Mouse (Mus musculus): ENCODE measurements around the gene Gm17416.

Gm17416 gene

DNA sequence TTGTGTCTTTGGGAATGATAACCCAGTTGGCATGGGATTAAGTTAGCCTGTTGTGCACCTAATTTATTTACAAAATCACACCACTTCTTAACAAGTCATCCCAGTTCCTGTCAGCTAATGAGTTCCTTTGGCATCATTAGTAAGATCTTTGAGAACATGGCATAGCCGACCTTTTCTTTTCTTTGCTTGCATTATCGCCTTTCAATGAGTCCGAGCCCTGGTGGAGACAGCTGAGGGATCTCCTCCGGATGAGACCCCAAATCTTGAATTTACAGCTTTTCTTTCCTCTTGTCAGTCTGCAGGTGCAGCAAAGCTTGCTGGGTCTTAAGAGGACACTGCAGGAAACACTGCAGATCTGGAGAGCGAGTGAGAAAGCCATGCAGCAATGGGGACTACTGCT is at the start of gene Gm17416:
Gene Gm17416 (plus strand): TSS at position 301 of the 400 bp plus-strand sequence.
- DNase-seq = no peak

DNA sequence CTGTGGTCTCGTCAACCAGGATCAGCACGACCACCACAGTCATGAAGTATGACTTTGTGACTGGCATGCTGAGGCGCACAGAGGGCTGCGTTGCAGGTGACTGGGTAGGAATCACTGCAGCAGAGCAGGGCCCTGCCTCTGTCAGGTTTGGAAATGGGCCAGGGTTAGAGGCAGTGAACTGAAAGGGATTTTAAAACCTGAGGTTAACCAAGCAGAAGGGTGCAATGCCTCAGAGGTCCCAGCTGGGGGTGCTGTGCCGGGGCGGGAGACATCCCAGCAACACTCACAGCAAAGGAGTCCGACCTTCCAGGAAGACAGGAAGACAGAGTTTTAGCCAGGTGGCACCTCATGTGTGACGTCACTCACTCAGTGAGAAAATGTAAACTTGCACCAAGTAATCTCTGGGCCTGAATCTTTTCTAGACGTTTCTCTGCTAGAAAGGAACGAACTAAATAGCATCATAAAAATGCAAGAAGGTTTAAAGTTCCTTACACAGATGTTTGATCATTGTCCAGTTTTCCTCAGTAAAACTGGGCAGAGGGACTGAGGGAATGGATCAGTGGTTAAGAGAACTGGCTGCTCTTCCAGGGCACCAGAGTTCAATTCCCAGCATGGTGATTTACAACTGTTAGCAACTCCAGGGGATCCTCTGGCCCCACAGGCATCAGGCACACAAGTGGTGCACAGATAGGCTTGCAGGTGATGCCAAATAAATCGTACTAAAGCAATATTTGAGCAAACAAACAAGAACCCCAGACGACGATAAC is 29.0 kb upstream of the Gm17416 start, which contains the start of gene Defb29:
Gene Defb29 (minus strand): TSS at position 155 of the 767 bp plus-strand sequence.
- peak; percentile 79 for DNase-seq

DNA sequence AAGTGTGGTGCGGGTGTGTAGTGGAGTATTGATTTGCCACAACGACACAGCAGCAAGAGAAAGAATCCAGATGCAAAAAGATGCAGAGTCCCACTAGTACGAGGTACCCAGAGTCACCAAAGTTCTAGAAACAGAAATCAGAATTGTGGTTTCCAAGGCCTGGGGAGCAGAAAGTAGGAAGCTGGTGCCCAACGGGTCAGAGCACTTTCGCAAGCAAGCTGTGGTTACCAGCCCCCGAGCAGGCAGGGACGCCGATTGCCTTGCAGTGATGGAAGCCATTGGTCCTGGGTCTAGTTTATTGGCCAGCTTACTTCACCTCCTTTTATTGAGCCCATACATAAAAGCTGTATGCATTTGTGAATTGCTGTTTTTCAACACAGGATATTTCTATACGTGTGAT is 27.2 kb upstream of the Gm17416 start:
- no peak for DNase-seq

DNA sequence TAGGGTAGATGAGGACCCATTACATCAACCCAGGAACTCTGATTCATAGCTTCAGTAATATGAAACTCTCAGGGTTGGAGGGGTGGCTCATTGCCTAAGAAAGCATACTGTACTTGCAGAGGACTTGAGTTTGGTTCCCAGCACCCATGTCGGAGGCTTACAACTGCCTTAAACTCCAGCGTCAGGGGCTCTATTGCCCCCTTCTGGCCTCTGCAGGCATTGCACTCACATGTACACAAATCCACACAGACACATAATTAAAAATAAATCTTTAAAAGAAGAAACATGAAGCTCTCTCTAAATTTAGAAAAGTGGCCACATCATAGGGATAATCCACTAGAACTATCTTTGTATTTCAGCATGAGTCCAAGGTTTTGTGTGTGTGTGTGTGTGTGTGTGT is 26.2 kb upstream of the Gm17416 start:
- no peak for DNase-seq

DNA sequence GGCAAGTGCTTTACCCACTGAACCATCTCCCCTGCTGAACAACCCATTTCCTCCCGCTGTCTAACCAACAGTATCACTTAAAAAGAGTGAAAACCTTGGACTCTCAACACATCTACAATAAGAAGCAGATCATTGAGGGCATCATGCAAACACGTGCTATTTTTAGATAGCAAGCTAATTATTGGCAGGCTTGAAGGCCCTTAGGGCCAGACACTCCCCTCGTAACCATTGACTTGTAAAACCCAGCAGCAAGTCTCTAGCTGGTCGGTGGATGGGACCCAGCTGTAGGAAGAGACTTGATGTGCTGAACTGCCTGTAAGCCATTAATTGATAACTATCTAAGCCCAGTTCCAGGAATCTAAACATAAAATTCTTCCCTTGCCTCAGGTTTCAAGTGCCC is 25.7 kb upstream of the Gm17416 start:
- peak; percentile 80 for DNase-seq

DNA sequence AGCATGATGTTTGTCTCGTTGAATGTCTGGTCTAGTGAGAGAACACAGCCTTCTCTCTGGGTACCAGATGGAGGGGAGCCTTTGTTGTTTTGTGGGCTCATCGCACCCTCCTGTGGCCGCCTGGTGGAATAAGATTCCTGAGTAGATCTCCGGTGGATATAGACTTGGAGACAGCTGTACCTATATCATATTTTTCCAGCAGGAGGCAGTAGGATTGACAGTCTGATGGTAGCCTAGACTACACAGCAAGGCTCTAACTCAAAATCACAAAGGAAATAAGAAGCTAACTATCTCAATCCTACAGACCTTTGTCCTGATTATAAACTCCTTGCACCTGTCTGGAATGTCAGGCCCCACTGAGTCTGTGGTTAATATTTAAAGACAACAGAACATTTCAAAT is 24.4 kb upstream of the Gm17416 start:
- peak; percentile 66 for DNase-seq

DNA sequence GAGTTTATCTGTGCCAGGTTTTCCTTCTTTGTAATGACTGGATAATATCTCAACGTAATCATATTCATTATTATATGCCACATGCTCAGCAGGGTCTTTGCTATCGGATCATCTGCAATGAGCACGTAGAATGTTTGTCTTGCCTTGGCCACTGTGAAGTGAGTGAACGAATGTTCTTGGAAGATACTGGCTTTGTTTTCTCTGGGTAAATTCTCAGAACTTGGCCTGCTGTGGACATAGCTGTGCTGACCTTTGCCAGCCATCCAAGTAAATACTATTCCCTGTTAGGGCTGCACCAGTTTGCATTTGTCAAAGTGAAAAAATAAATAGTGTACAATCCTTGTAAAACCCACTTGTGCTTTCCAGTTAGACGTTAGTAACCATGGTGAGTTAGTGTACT is 21.0 kb upstream of the Gm17416 start:
- DNase-seq = no peak

DNA sequence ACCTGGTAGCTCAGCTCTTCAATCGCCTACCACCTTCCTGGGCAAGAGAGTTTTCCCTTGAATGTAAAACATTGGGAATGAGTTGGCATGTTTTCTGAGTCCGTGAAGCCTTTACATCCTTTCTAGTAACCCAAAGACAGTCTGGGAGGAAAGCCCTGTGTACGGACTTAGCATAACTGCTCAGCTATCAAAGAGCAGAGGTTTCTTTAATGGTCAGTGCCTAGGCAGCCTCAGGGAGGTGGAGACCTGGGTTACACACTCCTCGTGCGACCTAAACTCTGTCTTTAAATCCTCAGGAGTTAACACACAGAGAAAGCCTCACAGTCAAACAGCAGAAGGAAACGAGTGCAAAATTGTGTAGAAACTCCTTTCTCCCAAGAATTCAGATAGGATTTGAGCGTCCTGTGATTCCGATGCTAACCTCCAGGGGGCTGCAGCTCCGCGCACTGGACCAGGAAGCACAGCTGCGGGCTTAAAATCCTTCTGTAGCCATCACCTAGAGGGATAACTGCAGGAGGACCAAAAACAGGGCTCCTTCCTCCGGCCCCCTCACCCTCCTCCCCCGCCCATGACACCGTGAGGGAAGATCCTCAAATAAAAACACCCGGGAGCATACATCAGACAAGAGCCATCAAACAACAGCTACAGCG is 15.2 kb upstream of the Gm17416 start:
- peak; percentile 36 for DNase-seq

DNA sequence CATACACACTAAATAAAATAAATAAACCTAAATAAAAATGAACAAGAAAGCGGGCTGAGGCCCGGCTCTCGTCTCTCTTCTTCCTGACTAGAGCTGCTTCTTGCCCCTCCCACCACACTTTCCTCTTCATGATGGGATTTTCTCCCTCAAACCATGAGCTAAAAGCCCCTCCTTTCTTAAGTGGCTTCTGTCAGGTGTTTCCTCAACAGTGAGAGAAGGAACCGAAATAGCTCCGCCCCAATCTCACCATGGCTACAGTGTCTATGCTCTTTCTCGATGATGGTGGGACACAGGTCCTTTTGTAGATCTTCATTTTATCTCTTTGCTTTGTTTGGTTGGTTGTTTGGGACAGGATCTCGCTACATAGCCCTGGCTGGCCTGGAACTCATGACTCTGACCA is 12.5 kb upstream of the Gm17416 start:
- no peak for DNase-seq

DNA sequence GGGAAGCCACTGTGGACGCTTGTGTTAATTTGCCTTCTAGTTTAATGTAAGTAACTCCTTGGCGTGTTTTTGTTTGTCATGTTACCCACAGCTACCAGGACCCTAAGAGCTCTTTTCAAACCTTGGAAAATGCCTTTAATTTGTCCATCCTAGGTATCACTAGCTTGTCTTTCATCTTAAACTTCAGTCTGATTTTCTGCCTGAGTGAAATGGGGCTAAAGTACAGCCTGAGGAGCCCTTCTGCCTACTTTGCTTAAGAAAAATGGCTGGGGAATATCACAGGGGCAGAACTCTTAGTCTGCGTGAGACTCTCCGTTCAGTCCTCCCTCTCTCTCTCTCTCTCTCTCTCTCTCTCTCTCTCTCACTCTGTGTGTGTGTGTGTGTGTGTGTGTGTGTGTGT is 743 bp downstream of the Gm17416 start:
- no peak for DNase-seq

DNA sequence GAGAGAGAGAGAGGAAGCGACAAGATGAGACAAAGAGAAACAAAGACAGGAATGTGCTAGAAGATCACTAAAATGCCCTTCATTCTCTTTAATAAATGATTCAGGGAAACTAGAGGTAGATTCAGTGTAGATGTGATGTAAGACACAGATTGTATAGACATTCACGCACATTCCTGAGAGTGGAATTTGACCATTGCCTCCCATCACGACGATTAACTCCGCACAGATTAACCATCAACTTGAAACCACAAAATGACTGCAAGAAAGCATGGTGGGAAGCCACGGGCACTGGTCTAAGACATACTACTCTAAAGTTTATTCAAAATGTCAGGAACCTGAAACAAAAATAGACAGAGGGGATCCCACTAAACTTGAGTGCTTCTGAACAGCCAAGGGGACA is 1.2 kb downstream of the Gm17416 start:
- DNase-seq = peak; percentile 52

DNA sequence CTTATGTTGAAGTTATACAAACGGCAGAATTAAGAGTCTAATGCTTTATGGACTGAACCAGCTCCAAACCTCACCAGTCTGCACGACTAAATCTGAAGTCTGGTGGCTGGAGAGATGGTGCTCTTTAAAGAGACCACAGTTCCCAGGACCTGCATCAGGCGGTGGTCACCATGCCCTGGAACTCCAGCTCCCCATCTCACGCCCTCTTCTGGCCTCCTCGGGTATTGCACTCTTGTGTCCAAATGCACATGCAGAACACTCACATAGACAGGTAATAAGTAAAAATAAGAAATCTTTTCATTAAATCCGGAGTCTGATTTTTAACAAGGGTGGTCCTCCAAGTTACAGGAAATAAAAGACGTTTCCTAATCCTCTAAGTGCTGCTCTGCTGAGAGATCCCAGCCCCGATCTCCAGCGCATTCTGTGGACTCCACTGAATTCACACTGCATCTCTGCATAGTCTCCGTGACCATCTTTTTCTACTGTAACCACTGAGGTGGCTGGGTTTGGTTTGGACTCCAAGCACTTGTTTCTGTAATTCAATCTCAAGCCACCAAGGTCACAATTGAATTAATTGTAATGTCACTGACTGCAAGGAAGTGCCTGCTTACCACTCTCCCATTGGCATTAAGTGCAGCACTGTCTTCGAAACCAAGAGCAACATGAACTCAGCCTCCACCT is 3.1 kb downstream of the Gm17416 start, which contains the start of gene Defb21:
Gene Defb21 (plus strand): TSS at position 631 of the 681 bp plus-strand sequence.
- DNase-seq = no peak

DNA sequence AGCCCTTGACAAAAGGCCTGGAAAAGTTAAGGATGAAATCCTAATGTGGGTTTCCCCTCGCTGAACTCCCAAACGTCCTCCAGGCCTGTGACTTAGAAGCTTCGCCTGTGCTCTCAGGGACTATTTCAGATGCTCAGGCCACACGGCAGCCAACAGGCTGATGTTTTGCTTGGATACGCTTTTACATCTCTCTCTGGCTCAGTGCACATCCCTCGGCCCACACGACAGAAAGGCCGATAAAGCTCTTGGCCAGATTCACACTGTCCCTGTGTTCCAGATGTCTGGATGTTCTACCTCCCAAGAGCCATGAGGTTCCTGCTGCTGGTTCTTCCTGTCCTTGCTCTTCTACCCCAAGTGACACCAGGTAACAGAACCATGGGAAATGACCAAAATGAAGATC is 4.3 kb downstream of the Gm17416 start:
- DNase-seq = no peak

DNA sequence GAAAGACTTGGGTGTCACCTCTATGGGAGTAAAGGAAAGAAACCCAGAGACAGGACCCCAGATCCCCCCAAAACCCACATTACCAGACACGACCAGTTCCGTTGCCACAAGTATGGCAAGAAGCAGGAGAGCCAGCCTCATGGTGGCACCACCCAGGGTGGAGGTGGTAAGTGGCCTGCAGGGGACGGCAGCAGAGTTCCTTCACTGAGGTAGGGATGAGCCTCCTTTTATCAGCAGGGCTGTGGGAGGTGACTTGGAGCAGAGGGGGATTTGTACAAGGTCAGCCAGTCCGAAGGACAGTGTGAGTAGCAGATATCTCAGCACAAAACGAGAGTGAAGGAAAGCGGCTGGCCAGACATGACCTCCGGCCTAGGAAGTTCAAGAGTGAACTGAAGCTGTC is 11.0 kb downstream of the Gm17416 start, which contains the start of gene Defb19:
Gene Defb19 (minus strand): TSS at position 206 of the 400 bp plus-strand sequence.
- DNase-seq = no peak

DNA sequence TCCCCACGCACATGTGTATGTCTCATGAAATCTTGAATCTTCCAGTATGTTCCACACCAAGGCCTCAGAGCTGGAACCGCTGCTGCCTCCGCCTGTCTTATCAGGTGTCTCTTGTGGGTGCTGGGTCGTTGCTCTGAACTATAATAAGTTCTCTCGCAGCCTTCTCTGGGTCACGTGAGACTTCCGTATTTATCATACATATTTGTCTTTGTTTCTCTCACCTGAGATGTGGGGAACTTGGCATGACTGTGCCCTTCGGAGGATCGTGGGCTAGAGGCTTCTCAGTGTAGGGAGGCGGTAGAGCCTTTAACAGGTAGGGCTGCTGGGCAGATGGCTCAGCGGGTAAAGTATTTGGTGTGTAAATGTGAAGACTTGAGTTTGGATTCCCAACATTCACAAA is 11.5 kb downstream of the Gm17416 start:
- DNase-seq = no peak

DNA sequence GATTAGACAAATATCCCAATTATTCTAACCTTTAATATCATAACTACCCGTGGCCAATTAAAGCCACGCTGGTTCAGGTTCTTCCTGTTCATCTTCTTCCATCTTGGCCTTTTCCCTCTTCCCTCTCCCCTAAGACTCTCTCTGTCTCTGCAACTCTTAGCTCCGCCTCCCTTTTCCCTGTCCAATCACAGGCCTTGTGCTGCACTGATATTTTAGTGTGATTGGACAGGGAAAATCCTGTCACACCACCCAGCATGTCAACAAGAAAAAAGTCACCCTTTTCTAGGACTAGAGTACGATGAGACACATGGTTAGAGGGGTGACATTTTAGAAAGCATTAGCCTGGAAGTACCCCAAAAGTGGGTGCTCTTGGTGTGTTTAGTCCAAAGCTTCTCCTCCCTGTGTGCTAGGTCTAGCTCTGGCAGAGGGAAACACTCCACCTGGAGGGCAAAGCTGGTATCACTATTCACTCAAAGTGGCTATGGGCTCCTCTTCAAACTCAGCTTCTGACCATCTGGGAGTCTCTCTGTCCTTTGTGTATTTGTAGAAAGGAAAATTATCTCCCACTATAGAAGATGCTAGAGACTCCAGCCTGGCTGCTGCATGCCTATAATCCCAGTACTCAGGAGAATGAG is 17.9 kb downstream of the Gm17416 start:
- DNase-seq = no peak

DNA sequence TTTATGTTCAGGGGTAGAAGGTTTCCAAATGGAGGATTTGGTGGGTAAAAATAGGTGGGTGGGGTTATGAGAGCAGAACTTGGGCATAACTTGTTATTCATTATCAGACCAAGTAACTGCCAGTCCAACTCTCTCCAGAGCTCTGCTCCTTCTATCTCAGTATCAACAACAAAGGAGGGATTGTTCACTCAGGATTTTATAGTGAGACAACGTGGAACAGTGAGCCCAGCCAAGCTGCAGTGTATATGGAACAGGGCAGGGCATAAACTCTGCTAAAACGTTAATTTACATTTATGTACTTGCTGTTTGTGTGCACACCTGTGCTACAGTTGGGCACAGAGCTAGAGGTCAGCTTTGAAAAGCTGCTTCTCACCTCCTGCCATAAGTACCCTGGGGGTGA is 19.3 kb downstream of the Gm17416 start:
- no peak for DNase-seq

DNA sequence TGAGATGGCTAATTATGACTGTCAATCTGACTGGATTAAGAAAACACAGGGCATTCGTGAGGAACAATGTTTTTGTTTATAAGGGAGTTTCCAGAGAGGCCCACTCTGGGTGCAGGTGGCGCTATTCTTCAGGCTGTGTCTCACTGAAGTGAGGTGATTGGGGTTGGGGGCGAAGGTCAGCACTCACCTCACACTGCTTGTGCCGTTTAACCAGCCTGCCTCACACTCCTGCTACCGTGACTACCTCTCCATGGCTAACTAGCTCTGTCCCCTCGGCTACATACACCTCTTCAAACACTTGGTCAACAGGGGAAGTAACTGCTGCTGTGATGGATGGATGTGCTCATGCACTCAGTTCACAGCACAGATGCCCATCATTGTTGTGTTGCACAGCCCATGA is 19.9 kb downstream of the Gm17416 start:
- no peak for DNase-seq

DNA sequence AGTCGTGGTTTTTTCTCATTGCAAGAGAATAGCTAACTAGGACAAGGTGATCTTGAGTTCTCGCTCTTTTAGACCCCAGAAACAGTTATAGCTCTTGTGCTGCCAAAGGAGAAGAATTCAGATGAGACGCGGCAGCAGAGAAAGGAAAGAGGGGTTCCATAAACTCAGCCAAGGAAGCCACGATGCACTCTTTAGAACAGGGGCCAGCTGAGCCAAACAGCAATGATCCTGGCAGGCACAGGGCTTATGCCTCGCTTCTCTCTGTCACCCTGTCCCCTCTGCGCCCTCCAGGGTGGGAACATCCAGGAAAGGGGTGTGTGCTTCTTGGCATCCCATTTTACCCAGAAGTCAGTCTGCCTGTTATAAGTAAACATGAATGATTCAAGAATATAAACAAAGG is 30.2 kb downstream of the Gm17416 start, which contains the start of gene Defb45:
Gene Defb45 (minus strand): TSS at position 101 of the 400 bp plus-strand sequence.
- no peak for DNase-seq

DNA sequence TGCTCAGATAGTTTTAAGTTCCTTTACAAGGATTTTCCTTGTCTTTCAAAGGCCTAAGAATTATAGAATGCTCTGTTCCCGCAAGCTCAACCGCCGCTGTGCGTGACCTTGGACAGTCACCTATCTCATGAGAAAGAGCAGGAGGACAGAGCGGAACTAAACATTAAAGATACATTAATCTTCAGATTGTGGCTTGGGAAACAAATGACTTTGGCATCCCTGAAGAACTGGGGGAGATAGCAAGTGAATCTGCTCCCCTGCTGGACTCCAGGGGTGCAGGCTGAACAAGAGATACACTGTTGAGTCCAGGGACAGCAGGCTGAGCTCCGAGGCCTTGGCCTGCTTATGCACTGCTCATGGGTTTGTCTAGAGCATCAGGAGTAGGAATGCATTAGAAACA is 30.9 kb downstream of the Gm17416 start:
- DNase-seq = no peak

DNA sequence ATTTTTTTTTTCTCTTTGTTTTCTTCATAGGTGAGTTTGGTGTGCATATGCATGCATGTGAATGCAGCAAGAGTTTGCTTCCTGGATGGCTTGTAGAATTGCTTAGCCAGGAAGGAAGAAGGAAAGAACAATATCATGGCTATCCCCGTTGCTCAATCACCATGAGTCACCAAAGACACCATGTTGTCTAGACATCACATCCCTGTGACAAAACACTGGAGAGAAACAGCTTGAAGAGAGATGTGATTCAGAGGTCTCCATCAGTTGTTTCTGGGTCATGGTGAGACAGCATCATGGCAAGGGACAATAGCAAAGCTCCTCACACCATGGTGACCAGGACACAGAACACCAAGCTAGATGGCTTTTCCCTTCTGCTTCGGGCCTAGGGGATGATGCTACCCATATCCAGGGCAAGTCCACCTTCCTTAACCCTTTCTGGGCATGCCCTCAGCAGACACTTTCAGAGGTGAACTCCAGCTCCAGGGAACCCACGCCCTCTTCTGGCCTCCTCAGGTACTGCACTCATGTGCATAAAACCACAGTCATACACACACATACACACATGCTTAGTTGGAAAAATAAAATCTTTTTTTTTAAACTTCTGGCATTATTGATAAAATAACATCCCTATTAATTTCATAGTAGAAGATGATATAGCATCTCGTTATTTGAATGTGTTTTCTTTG is 32.3 kb downstream of the Gm17416 start:
- no peak for DNase-seq

DNA sequence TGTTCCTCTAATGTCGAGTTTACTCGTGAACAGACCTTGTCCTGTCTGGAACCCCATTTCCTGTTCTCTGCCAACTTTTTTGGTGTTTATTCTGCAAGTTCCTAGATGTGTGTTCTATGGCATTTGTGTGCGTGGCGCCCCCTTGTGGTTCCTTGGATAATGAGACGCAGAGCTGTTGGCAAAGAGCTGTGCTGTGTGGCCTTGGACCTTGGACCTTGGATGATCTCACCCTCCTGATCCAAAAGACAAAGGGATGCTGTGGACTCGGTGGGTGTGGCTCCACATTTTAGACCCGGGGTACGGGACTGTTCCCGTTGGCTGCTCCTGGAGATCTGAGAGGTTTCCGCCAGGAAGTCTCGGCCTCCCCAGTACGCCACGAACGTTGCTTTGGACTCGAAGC is 34.9 kb downstream of the Gm17416 start, which contains the start of gene Defb36:
Gene Defb36 (plus strand): TSS at position 271 of the 400 bp plus-strand sequence.
- DNase-seq = peak; percentile 63

Measured in kidney, adult 11 months (tissue).